Mouse (Mus musculus): ENCODE results near the gene Actn4. TPM values are rescaled to one million over a fixed set of nuclear protein-coding genes. Genes with fewer than 3 reads are reported as not detected.
"Not testable (repeated sequence)": the region's sequence is repeated elsewhere in the genome, so short reads cannot be mapped to it uniquely, and the experiment has no call there.

The Actn4 gene
- polyA plus RNA-seq, 1 experiment from 2014 or later, result 216 TPM

DNA sequence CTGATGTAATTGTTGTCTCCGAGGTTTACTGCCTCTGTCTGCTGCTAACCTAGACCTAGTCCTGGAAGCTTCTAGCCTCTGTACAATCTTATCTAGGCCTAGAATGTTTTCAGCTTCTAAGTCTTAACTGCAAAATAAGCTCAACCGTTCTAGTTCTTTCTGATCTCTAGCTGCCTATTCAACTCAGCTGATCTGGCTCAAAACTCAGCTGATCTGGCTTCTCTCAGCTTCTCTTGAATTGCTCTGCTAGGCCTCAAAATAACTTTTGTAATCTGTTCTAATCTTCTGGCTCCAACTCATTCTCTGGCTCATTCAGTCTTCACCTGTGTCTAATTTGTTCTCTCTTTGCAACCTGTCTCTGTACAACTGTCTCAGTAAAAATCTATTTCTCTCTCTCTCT lies 87.6 kb downstream of the Actn4 start:
- H3K27ac ChIP-seq (replicated peaks), result no peak overlapping the region
- no peaks in the 10 kb centered on the region for H3K9me3 ChIP-seq (ENCODE audit: control insufficient read depth, low read length)
- H3K27me3 ChIP-seq (ENCODE audit: control insufficient read depth, insufficient read depth, low read length), result no peaks in the 10 kb centered on the region
- no peak for DNase-seq (ENCODE audit: low spot score)
- 68% methylated on average over 2 of the region's 2 CpGs for WGBS
- H3K4me2 ChIP-seq (replicated peaks; ENCODE audit: low read depth), result no peak overlapping the region
- ATAC-seq (ENCODE audit: low FRiP score, low TSS enrichment), result no peak
- no peaks in the 10 kb centered on the region for H3K36me3 ChIP-seq (ENCODE audit: control insufficient read depth, insufficient read depth, low read length)
- TF ChIP-seq CTCF (IDR thresholded peaks at IDR 0.05; ENCODE audit: low read depth) (no peak), EP300 (optimal IDR thresholded peaks at IDR 0.05) (no peak)
- H3K4me1 ChIP-seq (replicated peaks; ENCODE audit: control insufficient read depth, insufficient read depth), result no peaks in the 10 kb centered on the region
- no peak overlapping the region for H3K4me3 ChIP-seq (ENCODE audit: low read depth, low read length)
- H3K9ac ChIP-seq (ENCODE audit: low read length), result no peak overlapping the region

DNA sequence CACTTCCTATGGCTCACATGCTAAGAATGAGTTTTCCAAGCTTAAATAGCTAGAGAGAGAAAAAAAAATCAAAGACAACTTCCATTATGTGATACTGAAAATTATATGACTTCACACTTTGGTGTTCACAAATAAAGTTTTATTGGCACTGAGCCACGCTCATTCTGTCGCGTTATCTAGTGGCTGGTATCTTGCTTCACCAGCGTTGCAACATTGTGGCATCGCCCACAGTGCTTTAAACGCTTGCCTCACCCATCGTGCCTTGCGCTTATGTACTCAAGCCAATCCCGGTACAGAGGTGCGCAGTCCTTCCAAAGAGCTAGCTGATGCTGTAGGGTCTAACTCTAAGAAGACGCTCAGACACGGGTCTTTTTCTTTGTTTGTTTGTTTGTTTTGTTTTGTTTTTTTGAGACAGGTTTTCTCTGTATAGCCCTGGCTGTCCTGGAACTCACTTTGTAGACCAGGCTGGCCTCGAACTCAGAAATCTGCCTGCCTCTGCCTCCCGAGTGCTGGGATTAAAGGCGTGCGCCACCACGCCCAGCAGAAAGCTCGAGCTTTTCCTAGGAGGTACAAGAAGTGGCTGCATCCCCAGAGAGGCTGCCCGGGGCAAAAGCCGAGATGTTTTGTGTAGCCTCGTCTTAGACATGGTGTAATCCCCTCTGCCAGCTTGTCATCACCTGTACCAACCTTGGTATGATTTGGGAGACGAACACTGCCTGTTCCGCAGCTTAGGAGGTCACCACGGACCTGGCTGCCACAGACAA lies 91.1 kb downstream of the Actn4 start:
- Histone ChIP-seq H3K4me3 (ENCODE audit: low read depth, low read length) (no peak overlapping the region), H3K4me2 (replicated peaks; ENCODE audit: low read depth) (no peak overlapping the region), H3K4me1 (replicated peaks; ENCODE audit: control insufficient read depth, insufficient read depth) (no peaks in the 10 kb centered on the region), H3K27me3 (ENCODE audit: control insufficient read depth, insufficient read depth, low read length) (no peaks in the 10 kb centered on the region), H3K9me3 (ENCODE audit: control insufficient read depth, low read length) (no peaks in the 10 kb centered on the region), H3K9ac (ENCODE audit: low read length) (no peak overlapping the region), H3K36me3 (ENCODE audit: control insufficient read depth, insufficient read depth, low read length) (no peaks in the 10 kb centered on the region), H3K27ac (replicated peaks) (no peak overlapping the region)
- 79% methylated on average over 24 of the region's 24 CpGs for WGBS
- DNase-seq (ENCODE audit: low spot score) (peak; percentile 56), ATAC-seq (ENCODE audit: low FRiP score, low TSS enrichment) (peak; percentile 56; the same call in 1 of the 2 replicates)
- no peak for TF ChIP-seq CTCF (IDR thresholded peaks at IDR 0.05; ENCODE audit: low read depth)

GRCm38 (mm10) chr7:28867508-28868340 lies 94.4 kb downstream of the Actn4 start:
- DNase-seq (ENCODE audit: low spot score), result peak; percentile 83
- not testable (repeated sequence) for H3K4me1 ChIP-seq (replicated peaks; ENCODE audit: control insufficient read depth, insufficient read depth); H3K9me3 ChIP-seq (ENCODE audit: control insufficient read depth, low read length); H3K36me3 ChIP-seq (ENCODE audit: control insufficient read depth, insufficient read depth, low read length); H3K27me3 ChIP-seq (ENCODE audit: control insufficient read depth, insufficient read depth, low read length)
- Histone ChIP-seq H3K4me3 (ENCODE audit: low read depth, low read length) (0 out of 2 replicates have a peak overlapping the region, but pooled peaks have one; percentile 14), H3K27ac (replicated peaks) (peak overlapping the region; percentile 70), H3K9ac (ENCODE audit: low read length) (peak overlapping the region; percentile 28; the same call in 1 of the 2 replicates), H3K4me2 (replicated peaks; ENCODE audit: low read depth) (peak overlapping the region; percentile 44; the same call in 1 of the 2 replicates)
- WGBS, result 25% methylated on average over 23 of the region's 23 CpGs
- peak; percentile 50 for ATAC-seq (ENCODE audit: low FRiP score, low TSS enrichment)
- TF ChIP-seq CTCF (IDR thresholded peaks at IDR 0.05; ENCODE audit: low read depth), result peak; percentile 78

DNA sequence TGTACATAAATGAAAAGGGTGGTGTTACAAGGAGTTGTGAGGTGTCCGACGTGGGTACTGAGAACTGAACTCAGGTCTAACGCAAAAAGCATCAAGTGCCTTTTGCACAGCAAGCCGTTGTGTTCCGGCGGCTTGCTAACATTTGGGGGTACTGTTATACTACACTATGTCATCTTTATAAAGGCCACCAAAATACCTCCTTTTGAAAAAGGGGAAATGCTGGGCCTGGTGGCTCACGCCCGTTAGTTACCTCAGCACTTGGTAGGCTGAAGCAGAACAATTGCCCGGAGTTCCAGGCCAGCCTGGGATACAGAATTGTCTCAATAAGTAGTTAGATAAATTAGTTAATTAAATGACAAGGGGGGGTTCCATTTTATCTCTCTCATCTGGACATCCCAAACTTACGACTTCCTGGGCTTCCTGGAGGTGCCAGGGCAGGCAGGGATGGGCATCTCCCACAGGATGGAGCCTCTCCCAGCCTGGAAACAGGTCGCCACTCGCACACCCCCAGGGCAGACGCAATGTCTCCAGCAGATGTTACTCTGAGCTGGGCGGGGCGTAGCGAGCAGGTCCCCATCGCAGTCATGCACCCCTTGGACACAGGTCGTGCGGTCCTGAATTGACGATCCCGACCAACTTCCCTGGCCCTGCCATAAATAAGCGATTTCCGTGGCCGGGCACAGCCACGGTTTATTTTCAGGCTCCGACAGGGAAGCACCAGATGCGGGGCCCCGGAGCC lies 95.2 kb downstream of the Actn4 start:
- H3K4me1 ChIP-seq (replicated peaks; ENCODE audit: control insufficient read depth, insufficient read depth), result peaks cover 4% of the 10 kb centered on the region; the same call in 1 of the 2 replicates
- ATAC-seq (ENCODE audit: low FRiP score, low TSS enrichment) (no peak), DNase-seq (ENCODE audit: low spot score) (no peak)
- no peak overlapping the region for H3K4me3 ChIP-seq (ENCODE audit: low read depth, low read length)
- H3K27ac ChIP-seq (replicated peaks), result peak overlapping the region; percentile 70
- no peak for TF ChIP-seq CTCF (IDR thresholded peaks at IDR 0.05; ENCODE audit: low read depth)
- no peak for TF ChIP-seq EP300 (optimal IDR thresholded peaks at IDR 0.05)
- no peaks in the 10 kb centered on the region for H3K36me3 ChIP-seq (ENCODE audit: control insufficient read depth, insufficient read depth, low read length)
- 80% methylated on average over 28 of the region's 28 CpGs for WGBS
- 0 out of 2 replicates have a peak overlapping the region, but pooled peaks have one; percentile 44 for H3K4me2 ChIP-seq (replicated peaks; ENCODE audit: low read depth)
- no peaks in the 10 kb centered on the region for H3K9me3 ChIP-seq (ENCODE audit: control insufficient read depth, low read length)
- H3K9ac ChIP-seq (ENCODE audit: low read length), result no peak overlapping the region; the same call in 1 of the 2 replicates
- no peaks in the 10 kb centered on the region for H3K27me3 ChIP-seq (ENCODE audit: control insufficient read depth, insufficient read depth, low read length)

DNA sequence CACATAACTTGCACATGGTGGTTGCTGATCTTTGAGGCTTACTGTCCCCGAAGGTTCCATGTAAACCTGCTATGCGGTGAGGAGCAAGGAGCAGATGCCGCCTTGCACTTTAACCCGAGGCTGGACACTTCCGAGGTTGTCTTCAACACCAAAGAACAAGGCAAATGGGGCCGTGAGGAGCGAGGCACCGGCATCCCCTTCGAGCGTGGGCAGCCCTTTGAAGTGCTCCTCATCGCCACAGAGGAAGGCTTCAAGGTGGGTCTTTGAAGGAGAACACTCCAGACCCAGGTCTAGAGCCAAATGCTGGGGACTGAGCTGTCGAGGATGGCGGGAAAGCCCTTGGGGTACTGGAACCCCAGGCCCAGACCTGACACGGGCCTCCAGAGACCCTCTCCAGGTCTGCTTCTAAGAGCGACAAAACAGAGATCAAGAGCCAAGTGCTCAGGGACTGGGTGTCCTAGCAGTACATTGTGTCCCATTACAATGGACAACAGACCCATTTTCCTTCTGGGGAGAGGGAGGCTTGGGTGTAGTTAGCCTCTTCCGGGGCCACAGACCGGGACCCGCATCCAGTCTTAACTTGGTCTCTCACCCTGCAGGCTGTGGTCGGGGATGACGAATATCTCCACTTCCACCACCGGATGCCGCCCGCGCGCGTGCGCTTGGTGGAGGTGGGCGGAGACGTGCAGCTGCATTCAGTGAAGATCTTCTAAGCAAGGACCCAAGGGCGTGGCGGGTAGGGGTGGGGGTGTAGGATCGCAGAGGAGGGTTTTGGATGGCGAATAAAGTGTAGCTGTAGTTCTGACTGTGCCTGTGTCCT lies 96.4 kb downstream of the Actn4 start:
- DNase-seq (ENCODE audit: low spot score) (peak; percentile 86), ATAC-seq (ENCODE audit: low FRiP score, low TSS enrichment) (peak; percentile 53)
- Histone ChIP-seq H3K9me3 (ENCODE audit: control insufficient read depth, low read length) (no peaks in the 10 kb centered on the region), H3K27me3 (ENCODE audit: control insufficient read depth, insufficient read depth, low read length) (no peaks in the 10 kb centered on the region), H3K4me1 (replicated peaks; ENCODE audit: control insufficient read depth, insufficient read depth) (peaks cover 4% of the 10 kb centered on the region; the same call in 1 of the 2 replicates), H3K4me3 (ENCODE audit: low read depth, low read length) (peak overlapping the region; percentile 24; the same call in 1 of the 2 replicates), H3K27ac (replicated peaks) (peak overlapping the region; percentile 61), H3K4me2 (replicated peaks; ENCODE audit: low read depth) (peak overlapping the region; percentile 52), H3K9ac (ENCODE audit: low read length) (peak overlapping the region; percentile 39; the same call in 1 of the 2 replicates), H3K36me3 (ENCODE audit: control insufficient read depth, insufficient read depth, low read length) (no peaks in the 10 kb centered on the region)
- no peak for TF ChIP-seq EP300 (optimal IDR thresholded peaks at IDR 0.05)
- peak; percentile 49; the same call in 1 of the 2 replicates for TF ChIP-seq CTCF (IDR thresholded peaks at IDR 0.05; ENCODE audit: low read depth)
- WGBS, result 36% methylated on average over 33 of the region's 33 CpGs
